In the genomic region with DNA sequence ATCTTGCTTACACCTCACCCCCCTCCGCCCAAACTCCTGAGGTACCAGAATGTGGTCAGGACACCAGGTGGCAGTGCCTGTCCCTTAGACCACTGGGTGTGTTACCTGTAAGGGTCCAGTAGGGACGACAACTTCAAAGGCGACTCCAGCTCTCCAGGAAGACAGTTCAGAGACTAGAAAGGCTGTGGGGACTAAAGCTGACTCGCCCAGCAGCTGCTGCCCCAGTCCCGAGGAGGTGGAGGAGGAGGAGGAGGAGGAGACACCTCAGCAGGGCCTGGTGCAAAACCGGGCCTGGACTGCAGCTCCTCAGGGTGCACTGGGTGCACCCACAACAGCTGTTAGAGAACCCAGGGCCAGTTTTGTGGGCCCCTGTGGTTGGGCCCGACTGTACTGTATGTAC, we compare ENCODE assay signal across 8 mouse cellular contexts. TPM values are rescaled to one million over a fixed set of nuclear protein-coding genes. Genes with fewer than 3 reads are reported as not detected.
DNase-seq lines count a peak whose midpoint lies in the region; ATAC-seq and TF ChIP-seq lines count a peak whose summit lies in the region.
"Had no signal": no experiment of that assay in that cellular context is flagged by ENCODE, and none has a peak within 500 bp of the region (broad histone marks: within the 10 kb centered on the region; RNA-seq: fewer than 3 reads in every experiment).

A gene (minus strand): TSS at position 232 of the 400 bp plus-strand sequence.

- no peaks in the 10 kb centered on the region for H3K4me1 ChIP-seq in lung, adult 2 months (ENCODE audit: control insufficient read depth, insufficient read depth, low read length)
- H3K4me1 ChIP-seq in limb, embryonic 13.5 days: peaks cover 3% of the 10 kb centered on the region; the same call in 1 of the 2 replicates
- H3K4me1 ChIP-seq: lung, embryonic 15.5 days had no signal

- peaks cover 8% of the 10 kb centered on the region; the same call in 1 of the 2 replicates for H3K9me3 ChIP-seq in limb, embryonic 13.5 days
- H3K9me3 ChIP-seq: lung, embryonic 15.5 days had no signal

- peak within 1 kb of the TSS; percentile 23; the same call in 1 of the 2 replicates for H3K27ac ChIP-seq in limb, embryonic 13.5 days
- H3K27ac ChIP-seq: lung, embryonic 15.5 days had no signal

- no peak for TF ChIP-seq CTCF in lung, adult 2 months (IDR thresholded peaks at IDR 0.05; ENCODE audit: insufficient read depth, low read length)

- peak within 1 kb of the TSS; percentile 12 for H3K4me3 ChIP-seq in lung, adult 2 months (replicated peaks; ENCODE audit: extremely low read depth, low read depth, low read length)
- 0 out of 2 replicates have a peak within 1 kb of the TSS, but pooled peaks have one; percentile 6 for H3K4me3 ChIP-seq in limb, embryonic 13.5 days
- H3K4me3 ChIP-seq: lung, embryonic 15.5 days had no signal

- no peak for TF ChIP-seq POLR2A in lung, adult 2 months (IDR thresholded peaks at IDR 0.05; ENCODE audit: borderline replicate concordance, extremely low read depth, low read depth, low read length)

- peaks cover 49% of the 10 kb centered on the region for H3K36me3 ChIP-seq in limb, embryonic 13.5 days

- ATAC-seq in limb, embryonic 13.5 days (ENCODE audit: low FRiP score, low read depth): no peak

- H3K4me2 ChIP-seq in limb, embryonic 13.5 days (replicated peaks): peak within 1 kb of the TSS; percentile 0
- H3K4me2 ChIP-seq: lung, embryonic 15.5 days had no signal

- H3K9ac ChIP-seq in limb, embryonic 13.5 days: no peak within 1 kb of the TSS; the same call in none of the 2 replicates
- H3K9ac ChIP-seq: lung, embryonic 15.5 days had no signal

- DNase-seq in lung, adult 2 months: no peak
- DNase-seq in lung, postnatal 10 days: no peak
- DNase-seq in brain, adult 2 months (ENCODE audit: low read depth, low spot score): peak; percentile 6
- DNase-seq in thymus, postnatal 14 days: peak; percentile 59
- no peak for DNase-seq in right cerebral cortex, adult 2 months (ENCODE audit: low spot score in 2 of 2)
- no peak for DNase-seq in embryo, embryonic 11 days

- WGBS in lung, adult 2 months: 37% methylated on average over 7 of the region's 7 CpGs
- 37% methylated on average over 7 of the region's 7 CpGs for WGBS in limb, embryonic 13.5 days

- H3K27me3 ChIP-seq in limb, embryonic 13.5 days: peaks cover 10% of the 10 kb centered on the region
- H3K27me3 ChIP-seq: lung, embryonic 15.5 days had no signal

RNA-seq across cellular contexts. Expression of the gene that starts here (rescaled TPM):
- polyA plus RNA-seq in lung, adult 2 months (2012; rRNA removed): 7.4 and 23.0 TPM in 2 replicates
- 5.5 and 5.6 TPM in 2 replicates for polyA plus RNA-seq in limb, embryonic 13.5 days (2015; fragmentation: Nextera tagmentation; extraction: Ambion mirVana)

Comparison
In these comparisons a context has a peak if more than half of its experiments do, and no peak if none do; other contexts are left out.
1. DNase-seq: peak in brain, adult 2 months (single experiment) and thymus, postnatal 14 days (single experiment); none in lung, adult 2 months (single experiment), lung, postnatal 10 days (single experiment), right cerebral cortex, adult 2 months (0 of 2) and embryo, embryonic 11 days (single experiment).